Mouse (Mus musculus) ES-E14 (cell line): ENCODE measurements around the gene Asic2. TPM values are rescaled to one million over a fixed set of nuclear protein-coding genes. Genes with fewer than 3 reads are reported as not detected.

Source experiments
- DNase-seq: peaks from one replicate; pipeline ENCODE4 v3.0.0-alpha.2; 2013; ENCODE audit warnings: low read depth, low spot score
- H3K27ac ChIP-seq: 2 replicates; pipeline ENCODE4 v1.5.1; 2012; ENCODE audit warnings: low read depth, mild to moderate bottlenecking, low read length, moderate library complexity, mixed read lengths; ENCODE audit not compliant: poor library complexity, insufficient read depth, severe bottlenecking
- H3K36me3 ChIP-seq: 2 replicates; pipeline ENCODE4 v1.6.1; 2012; ENCODE audit warnings: mild to moderate bottlenecking, low read length, moderate library complexity, mixed read lengths; ENCODE audit not compliant: control insufficient read depth, poor library complexity, insufficient read depth, severe bottlenecking
- H3K4me1 ChIP-seq, 2 experiments: fragments of 150-350 bp in 1 of 2; sonication (generic) in 1 of 2; 2 replicates each; pipeline ENCODE4 v1.6.1; 2012; ENCODE audit warnings: low read length in 2 of 2, mild to moderate bottlenecking in 1 of 2, mixed read lengths in 1 of 2; ENCODE audit not compliant: control insufficient read depth in 2 of 2, insufficient read depth in 2 of 2, poor library complexity in 1 of 2
- H3K4me3 ChIP-seq, 2 experiments: fragments of 150-350 bp in 1 of 2; sonication (generic) in 1 of 2; 2 replicates each; pipeline ENCODE4 v1.5.1; 2012; ENCODE audit warnings: low read length in 2 of 2, low read depth in 1 of 2, mild to moderate bottlenecking in 1 of 2, mixed read lengths in 1 of 2; ENCODE audit not compliant: insufficient read depth in 1 of 2, poor library complexity in 1 of 2, severe bottlenecking in 1 of 2
- H3K9ac ChIP-seq: 2 replicates; pipeline ENCODE4 v1.6.1; 2012; ENCODE audit warnings: low read depth, mild to moderate bottlenecking, low read length, mixed read lengths; ENCODE audit not compliant: poor library complexity, insufficient read depth, severe bottlenecking
- H3K9me3 ChIP-seq: fragments of 150-350 bp; sonication (generic); 2 replicates; pipeline ENCODE4 v1.6.1; 2012; ENCODE audit warnings: low read depth, mild to moderate bottlenecking, low read length; ENCODE audit not compliant: control insufficient read depth, insufficient read depth
- CHD2 ChIP-seq: IDR thresholded peaks from 2 replicates; pipeline ENCODE4 v1.6.1; 2014; ENCODE audit warnings: mild to moderate bottlenecking, low read depth, low read length, inconsistent platforms
- HCFC1 ChIP-seq: IDR thresholded peaks from 2 replicates; pipeline ENCODE4 v1.6.1; 2012; ENCODE audit warnings: low read length, inconsistent platforms, borderline replicate concordance; ENCODE audit not compliant: insufficient read depth
- MAFK ChIP-seq: IDR thresholded peaks from 2 replicates; pipeline ENCODE4 v1.6.1; 2014; ENCODE audit warnings: mild to moderate bottlenecking, low read depth, low read length, inconsistent platforms; ENCODE audit not compliant: insufficient read depth
- ZC3H11A ChIP-seq: IDR thresholded peaks from 2 replicates; pipeline ENCODE4 v1.6.1; 2012; ENCODE audit warnings: low read depth, mild to moderate bottlenecking, inconsistent platforms, low read length, borderline replicate concordance
- ZNF384 ChIP-seq: IDR thresholded peaks from 2 replicates; pipeline ENCODE4 v1.6.1; 2012; ENCODE audit warnings: low read depth, low read length, inconsistent platforms
- in situ Hi-C, 2 experiments: fragments of 600-800 bp; cut with MboI; formaldehyde crosslinking; loops; one replicate each; pipeline ENCODE4 v1.15.1; 2025; ENCODE audit warnings: low sequenced_read_pairs in 2 of 2, inconsistent platforms in 1 of 2; ENCODE audit not compliant: unreplicated experiment in 2 of 2
- total RNA-seq: library from RNA; depleted of rRNA; stranded (reverse); fragments of 300-350 nt; gene quantifications from 2 replicates; pipeline ENCODE4 v1.2.3, GENCODE M21; 2012

Asic2 gene
- total RNA-seq, 1 experiment = 0.13 TPM

DNA sequence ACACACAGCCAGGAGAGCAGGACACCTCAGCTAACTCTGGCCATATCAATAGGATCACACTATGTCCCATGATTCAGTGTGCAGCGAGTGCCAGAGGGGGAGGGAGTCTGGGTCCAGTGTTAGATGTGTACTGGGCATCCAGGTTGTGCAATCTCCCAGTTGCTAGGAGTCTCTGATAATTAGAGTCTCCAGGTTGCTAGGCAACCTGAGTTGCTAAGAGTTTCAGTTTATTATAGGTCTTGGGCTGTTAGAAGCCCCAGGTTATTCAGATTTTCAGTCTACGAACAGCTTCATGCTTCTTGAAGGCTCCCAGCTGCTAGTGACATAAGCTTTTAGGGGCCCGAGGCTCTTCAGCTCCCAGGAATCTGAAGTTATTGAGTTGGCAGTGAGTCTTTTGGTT is 1115.2 kb downstream of the Asic2 start:
- DNase-seq = no peak
- Histone ChIP-seq H3K4me1 (no peaks in the 10 kb centered on the region), H3K9ac (no peak overlapping the region), H3K27ac (no peak overlapping the region), H3K36me3 (no peaks in the 10 kb centered on the region), H3K9me3 (no peaks in the 10 kb centered on the region), H3K4me3 (no peak overlapping the region)
- TF ChIP-seq ZNF384 (no peak), CHD2 (no peak), HCFC1 (no peak), MAFK (no peak), ZC3H11A (no peak)
- in situ Hi-C loops = loop anchor here in 1 of 2 experiments (25.0 kb wide), 1 partner anchor 166 kb away; no protein-coding TSS in a partner anchor

DNA sequence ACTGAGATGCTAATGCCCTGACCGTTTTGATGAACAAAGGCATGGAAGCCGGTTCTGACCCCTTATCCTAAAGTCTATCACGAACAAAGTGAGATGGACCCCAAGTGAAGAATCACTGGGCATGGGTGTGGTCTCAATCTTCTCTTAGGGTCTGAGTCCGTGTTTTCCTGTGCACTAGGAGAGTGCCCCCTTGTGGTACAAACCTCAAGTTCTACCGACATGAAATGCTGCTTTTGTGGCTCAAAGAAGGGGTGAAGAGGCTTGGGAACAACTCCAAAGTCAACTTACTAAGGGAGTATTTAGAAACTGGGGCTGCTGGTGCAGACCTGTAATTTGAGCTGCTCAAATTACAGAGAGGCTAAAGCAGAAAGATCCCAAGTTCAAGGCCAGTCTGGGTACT is 1116.4 kb downstream of the Asic2 start:
- Histone ChIP-seq H3K4me3 (no peak overlapping the region), H3K9ac (no peak overlapping the region), H3K4me1 (no peaks in the 10 kb centered on the region), H3K9me3 (no peaks in the 10 kb centered on the region), H3K27ac (no peak overlapping the region), H3K36me3 (no peaks in the 10 kb centered on the region)
- DNase-seq = peak; percentile 58
- peak; percentile 23; the same call in 1 of the 2 replicates for TF ChIP-seq ZC3H11A
- no peak for TF ChIP-seq MAFK
- no peak for TF ChIP-seq ZNF384
- no peak for TF ChIP-seq HCFC1
- no peak for TF ChIP-seq CHD2
- in situ Hi-C loops = loop anchor here in 1 of 2 experiments (25.0 kb wide), 1 partner anchor 165 kb away; no protein-coding TSS in a partner anchor

DNA sequence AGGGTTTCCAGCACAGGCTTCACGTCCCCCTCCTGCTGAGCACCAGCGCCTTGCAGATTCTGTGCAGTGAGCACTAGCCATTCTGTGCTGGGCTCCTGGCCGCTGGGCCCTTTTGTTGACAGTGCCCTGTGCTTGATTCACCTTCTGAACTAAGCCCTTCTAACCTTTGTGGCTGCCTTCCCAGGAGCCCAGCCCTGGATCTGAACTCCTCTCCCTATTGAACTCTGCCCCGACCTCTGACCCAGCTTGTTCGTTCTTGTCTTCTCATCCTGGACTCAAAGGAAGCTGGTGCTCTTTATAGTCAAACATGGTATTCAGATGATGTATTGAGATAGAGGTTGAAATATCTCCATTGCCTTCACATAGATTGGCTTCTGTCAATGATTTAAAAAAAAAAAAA is 1120.1 kb downstream of the Asic2 start:
- Histone ChIP-seq H3K9ac (no peak overlapping the region), H3K4me1 (no peaks in the 10 kb centered on the region), H3K36me3 (no peaks in the 10 kb centered on the region), H3K4me3 (no peak overlapping the region), H3K27ac (no peak overlapping the region), H3K9me3 (no peaks in the 10 kb centered on the region)
- no peak for DNase-seq
- no peak for TF ChIP-seq ZC3H11A
- no peak for TF ChIP-seq ZNF384
- no peak for TF ChIP-seq MAFK
- no peak for TF ChIP-seq CHD2
- no peak for TF ChIP-seq HCFC1
- in situ Hi-C loops = no loop called here

DNA sequence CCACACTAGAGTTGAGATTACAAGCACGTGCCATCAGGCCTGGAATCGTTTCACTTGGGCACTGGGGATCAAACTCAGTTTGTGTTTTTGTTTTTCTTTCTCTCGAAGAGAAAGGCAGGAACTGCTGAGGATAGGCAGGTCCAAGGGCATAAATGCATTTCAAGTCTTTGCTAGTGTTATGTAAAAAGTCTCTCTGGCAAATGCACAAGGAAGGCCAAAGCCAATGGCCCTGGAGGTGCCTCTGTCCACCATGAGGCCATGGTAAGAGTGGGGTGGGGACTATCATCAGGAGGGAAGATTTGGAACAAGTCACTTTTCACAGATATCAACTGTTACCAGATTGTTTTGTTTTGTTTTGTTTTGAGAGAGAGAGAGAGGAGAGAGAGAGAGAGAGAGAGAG is 1122.1 kb downstream of the Asic2 start:
- Histone ChIP-seq H3K27ac (no peak overlapping the region), H3K9ac (no peak overlapping the region), H3K4me3 (no peak overlapping the region), H3K4me1 (no peaks in the 10 kb centered on the region), H3K9me3 (no peaks in the 10 kb centered on the region), H3K36me3 (no peaks in the 10 kb centered on the region)
- TF ChIP-seq ZNF384 (no peak), ZC3H11A (no peak), HCFC1 (no peak), CHD2 (no peak), MAFK (no peak)
- in situ Hi-C loops = no loop called here
- DNase-seq = no peak

DNA sequence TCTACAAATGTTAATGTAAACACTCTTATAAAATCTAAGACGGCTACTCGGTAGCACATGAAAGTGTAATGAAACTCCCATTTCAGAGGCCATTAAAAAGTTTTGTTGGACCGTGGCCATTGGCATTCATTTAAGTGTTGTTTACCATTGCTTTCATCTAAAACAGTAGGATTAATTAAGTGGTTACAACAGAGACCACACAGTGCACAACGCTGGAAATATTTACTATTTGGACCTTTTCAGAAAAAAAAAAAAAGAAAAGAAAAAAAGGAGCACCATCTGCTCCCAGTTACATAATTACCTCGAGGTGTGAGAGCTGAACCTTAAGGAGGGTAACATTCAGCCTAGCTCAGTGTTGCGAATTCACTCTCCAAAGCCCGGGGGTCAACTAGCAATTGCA is 1122.8 kb downstream of the Asic2 start:
- Histone ChIP-seq H3K4me1 (no peaks in the 10 kb centered on the region), H3K9ac (no peak overlapping the region), H3K36me3 (no peaks in the 10 kb centered on the region), H3K9me3 (no peaks in the 10 kb centered on the region), H3K27ac (no peak overlapping the region), H3K4me3 (no peak overlapping the region)
- DNase-seq = no peak
- TF ChIP-seq HCFC1 (no peak), ZC3H11A (no peak), CHD2 (no peak), ZNF384 (no peak), MAFK (no peak)
- in situ Hi-C loops = no loop called here
